Mouse (Mus musculus): ENCODE data around the gene Lman2. TPM values are rescaled to one million over a fixed set of nuclear protein-coding genes. Genes with fewer than 3 reads are reported as not detected.

The Lman2 gene
- 87.3 and 88.0 TPM in 2 replicates for polyA plus RNA-seq (2012; ENCODE audit: insufficient read depth, insufficient read length, missing spikeins)

GRCm38 (mm10) chr13:55362453-55363060 lies at the start of gene Lman2:
Gene Lman2, minus strand, starts transcription at chr13:55362783.
- Histone ChIP-seq H3K27ac (replicated peaks; ENCODE audit: low read depth, low read length) (peak within 1 kb of the TSS; percentile 90), H3K4me1 (ENCODE audit: control insufficient read depth, insufficient read depth, insufficient read length, low read length) (peaks cover 4% of the 10 kb centered on the region; the same call in 1 of the 2 replicates), H3K4me3 (ENCODE audit: insufficient read depth, low read depth, low read length) (peak within 1 kb of the TSS; percentile 75)

DNA sequence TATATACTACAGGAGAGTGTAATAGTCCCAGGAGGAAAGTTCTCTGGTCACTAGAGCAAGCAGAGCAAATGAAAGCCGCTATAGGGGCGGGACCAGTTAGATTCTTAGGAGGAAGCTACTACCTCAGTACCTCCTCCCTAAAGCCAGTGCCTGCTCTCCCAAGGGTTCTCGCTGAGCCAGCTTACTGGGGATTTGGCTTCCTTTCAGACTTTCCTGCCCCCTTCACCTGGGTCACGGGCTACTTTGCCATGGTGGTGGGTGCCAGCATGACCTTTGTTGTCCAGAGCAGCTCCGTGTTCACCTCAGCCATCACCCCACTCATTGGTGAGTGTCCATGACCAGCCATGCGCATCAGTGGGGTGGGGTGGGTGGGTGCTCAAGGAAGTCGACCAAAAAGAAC lies 49.2 kb upstream of the Lman2 start:
- Histone ChIP-seq H3K27ac (replicated peaks; ENCODE audit: low read depth, low read length) (no peak overlapping the region), H3K4me3 (ENCODE audit: insufficient read depth, low read depth, low read length) (no peak overlapping the region), H3K4me1 (ENCODE audit: control insufficient read depth, insufficient read depth, insufficient read length, low read length) (no peaks in the 10 kb centered on the region)

DNA sequence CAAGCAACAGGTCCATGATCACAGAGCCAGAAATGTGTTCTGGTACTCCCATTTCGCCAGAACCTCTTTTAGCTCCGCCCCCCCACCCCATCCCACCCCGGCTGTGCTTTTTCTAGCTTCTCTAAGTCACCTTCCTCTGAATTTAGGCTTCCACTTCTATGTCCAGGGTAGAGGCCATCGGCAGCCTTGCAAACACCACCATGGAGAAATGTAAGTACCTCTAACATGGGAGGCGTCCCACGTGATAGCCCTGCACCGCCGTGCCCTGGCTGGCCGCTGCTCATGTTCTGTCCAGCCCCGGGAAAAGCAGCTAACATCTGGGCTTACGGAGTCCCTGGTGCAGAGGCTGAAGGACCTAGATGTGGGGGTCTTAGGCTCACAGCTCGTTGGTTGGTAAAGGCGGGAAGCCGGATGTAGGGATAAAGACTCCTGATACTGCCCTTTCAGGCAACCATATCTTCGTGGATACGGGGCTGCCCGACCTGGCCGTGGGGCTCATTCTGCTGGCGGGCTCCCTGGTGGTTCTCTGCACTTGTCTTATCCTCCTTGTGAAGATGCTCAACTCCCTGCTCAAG lies 46.0 kb upstream of the Lman2 start:
- Histone ChIP-seq H3K4me3 (ENCODE audit: insufficient read depth, low read depth, low read length) (no peak overlapping the region), H3K4me1 (ENCODE audit: control insufficient read depth, insufficient read depth, insufficient read length, low read length) (no peaks in the 10 kb centered on the region), H3K27ac (replicated peaks; ENCODE audit: low read depth, low read length) (no peak overlapping the region)

- H3K27ac ChIP-seq (replicated peaks; ENCODE audit: low read depth, low read length), result no peak overlapping the region
- H3K4me1 ChIP-seq (ENCODE audit: control insufficient read depth, insufficient read depth, insufficient read length, low read length), result no peaks in the 10 kb centered on the region
- H3K4me3 ChIP-seq (ENCODE audit: insufficient read depth, low read depth, low read length), result no peak overlapping the region
These were observed 44.8 kb upstream of the Lman2 start for GRCm38 (mm10) chr13:55407341-55407740.

- Histone ChIP-seq H3K4me3 (ENCODE audit: insufficient read depth, low read depth, low read length) (no peak overlapping the region), H3K27ac (replicated peaks; ENCODE audit: low read depth, low read length) (no peak overlapping the region), H3K4me1 (ENCODE audit: control insufficient read depth, insufficient read depth, insufficient read length, low read length) (no peaks in the 10 kb centered on the region)
These were observed 43.3 kb upstream of the Lman2 start for GRCm38 (mm10) chr13:55405783-55406390.

DNA sequence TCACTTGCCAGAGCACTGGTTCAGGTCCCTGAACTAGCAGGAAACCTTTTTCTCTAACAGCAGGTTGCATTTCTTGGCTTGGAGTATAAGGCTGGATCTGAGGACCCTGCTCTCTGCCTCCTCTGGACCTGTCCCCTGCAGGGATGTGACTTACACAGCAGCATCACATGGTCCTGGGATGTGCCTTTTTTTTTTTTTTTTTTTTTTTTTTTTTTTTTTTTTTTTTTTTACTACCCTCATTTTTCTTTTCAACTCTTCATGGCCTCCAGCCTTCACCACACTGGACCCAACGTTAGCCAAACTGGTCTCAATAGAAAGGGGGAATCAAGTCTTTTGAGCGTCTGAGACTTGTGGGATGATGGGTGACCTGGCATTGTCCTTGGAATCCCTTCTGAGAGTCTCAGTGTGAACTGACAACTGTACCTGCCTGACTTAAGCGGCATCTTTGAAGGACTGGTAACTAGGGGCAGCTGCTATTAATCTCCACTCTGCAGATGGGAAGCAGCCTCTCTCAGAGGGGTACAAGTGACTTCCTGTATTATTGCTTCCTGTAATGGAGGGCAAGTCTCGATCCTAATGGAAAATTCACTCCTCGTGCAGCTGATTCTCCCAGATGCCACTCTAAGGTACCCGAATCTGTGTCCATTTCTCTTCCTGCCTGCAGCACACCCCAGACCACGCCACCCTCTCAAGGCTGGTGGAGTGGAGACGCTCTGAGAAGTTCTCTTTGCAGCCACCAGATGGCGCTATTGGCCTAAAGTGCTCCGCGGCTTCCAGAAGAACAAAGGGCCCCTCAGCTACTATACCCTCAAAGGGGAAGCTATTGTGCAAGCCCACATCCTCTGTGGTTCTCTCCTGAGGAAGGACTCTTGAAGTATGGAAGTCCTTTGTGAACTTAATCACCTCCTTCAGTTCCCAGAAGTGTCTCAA lies 42.5 kb upstream of the Lman2 start:
- H3K4me3 ChIP-seq (ENCODE audit: insufficient read depth, low read depth, low read length), result no peak overlapping the region
- H3K27ac ChIP-seq (replicated peaks; ENCODE audit: low read depth, low read length), result no peak overlapping the region
- no peaks in the 10 kb centered on the region for H3K4me1 ChIP-seq (ENCODE audit: control insufficient read depth, insufficient read depth, insufficient read length, low read length)

- no peak overlapping the region for H3K4me3 ChIP-seq (ENCODE audit: insufficient read depth, low read depth, low read length)
- no peaks in the 10 kb centered on the region for H3K4me1 ChIP-seq (ENCODE audit: control insufficient read depth, insufficient read depth, insufficient read length, low read length)
- no peak overlapping the region for H3K27ac ChIP-seq (replicated peaks; ENCODE audit: low read depth, low read length)
These were observed 41.6 kb upstream of the Lman2 start for GRCm38 (mm10) chr13:55403935-55404852.

- Histone ChIP-seq H3K27ac (replicated peaks; ENCODE audit: low read depth, low read length) (no peak overlapping the region), H3K4me1 (ENCODE audit: control insufficient read depth, insufficient read depth, insufficient read length, low read length) (no peaks in the 10 kb centered on the region), H3K4me3 (ENCODE audit: insufficient read depth, low read depth, low read length) (no peak overlapping the region)
These were observed 40.7 kb upstream of the Lman2 start for GRCm38 (mm10) chr13:55403266-55403665.

- no peak overlapping the region for H3K4me3 ChIP-seq (ENCODE audit: insufficient read depth, low read depth, low read length)
- no peak overlapping the region for H3K27ac ChIP-seq (replicated peaks; ENCODE audit: low read depth, low read length)
These were observed 37.4 kb upstream of the Lman2 start for GRCm38 (mm10) chr13:55400039-55400346.

GRCm38 (mm10) chr13:55399300-55400038 lies 36.9 kb upstream of the Lman2 start:
- no peaks in the 10 kb centered on the region for H3K4me1 ChIP-seq (ENCODE audit: control insufficient read depth, insufficient read depth, insufficient read length, low read length)
- no peak overlapping the region for H3K4me3 ChIP-seq (ENCODE audit: insufficient read depth, low read depth, low read length)
- H3K27ac ChIP-seq (replicated peaks; ENCODE audit: low read depth, low read length), result no peak overlapping the region

More at GRCm38 (mm10) chr13:55400039-55400346, 37.4 kb upstream of the Lman2 start:
- no peaks in the 10 kb centered on the region for H3K4me1 ChIP-seq (ENCODE audit: control insufficient read depth, insufficient read depth, insufficient read length, low read length)

DNA sequence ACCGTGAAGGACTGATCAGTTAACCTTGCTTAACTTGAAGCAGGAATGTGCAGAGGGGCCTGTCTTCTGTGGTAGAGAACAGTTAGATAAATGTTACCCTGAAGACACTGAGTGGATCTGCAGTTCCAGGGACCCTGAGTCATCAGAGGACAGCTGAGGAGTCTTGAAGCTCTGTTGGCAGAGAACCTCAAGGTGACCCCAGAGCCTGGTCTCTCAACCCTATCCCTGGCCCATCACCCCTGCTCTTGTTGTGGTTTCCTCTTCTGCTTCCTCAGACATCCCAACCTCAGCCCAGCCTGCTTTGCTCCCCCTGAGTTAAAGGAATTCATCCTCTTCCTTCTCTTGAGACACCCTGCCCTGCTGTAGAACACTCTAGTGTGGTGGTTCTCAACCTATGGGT lies 35.5 kb upstream of the Lman2 start, which contains the start of gene Slc34a1:
TSS of gene Slc34a1 (plus strand) at position 100 of the 400 bp plus-strand sequence.
- H3K27ac ChIP-seq (replicated peaks; ENCODE audit: low read depth, low read length), result no peak within 1 kb of the TSS
- H3K4me3 ChIP-seq (ENCODE audit: insufficient read depth, low read depth, low read length), result no peak within 1 kb of the TSS
- no peaks in the 10 kb centered on the region for H3K4me1 ChIP-seq (ENCODE audit: control insufficient read depth, insufficient read depth, insufficient read length, low read length)

GRCm38 (mm10) chr13:55392933-55393332 lies 30.4 kb upstream of the Lman2 start:
- Histone ChIP-seq H3K4me3 (ENCODE audit: insufficient read depth, low read depth, low read length) (no peak overlapping the region), H3K27ac (replicated peaks; ENCODE audit: low read depth, low read length) (no peak overlapping the region), H3K4me1 (ENCODE audit: control insufficient read depth, insufficient read depth, insufficient read length, low read length) (no peaks in the 10 kb centered on the region)

GRCm38 (mm10) chr13:55391626-55392029 lies 29.0 kb upstream of the Lman2 start:
- H3K27ac ChIP-seq (replicated peaks; ENCODE audit: low read depth, low read length), result no peak overlapping the region

GRCm38 (mm10) chr13:55390644-55391043 lies 28.1 kb upstream of the Lman2 start:
- Histone ChIP-seq H3K27ac (replicated peaks; ENCODE audit: low read depth, low read length) (no peak overlapping the region), H3K4me3 (ENCODE audit: insufficient read depth, low read depth, low read length) (no peak overlapping the region), H3K4me1 (ENCODE audit: control insufficient read depth, insufficient read depth, insufficient read length, low read length) (no peaks in the 10 kb centered on the region)

More at GRCm38 (mm10) chr13:55391626-55392029, 29.0 kb upstream of the Lman2 start:
- no peaks in the 10 kb centered on the region for H3K4me1 ChIP-seq (ENCODE audit: control insufficient read depth, insufficient read depth, insufficient read length, low read length)
- no peak overlapping the region for H3K4me3 ChIP-seq (ENCODE audit: insufficient read depth, low read depth, low read length)

Measured in brown adipose tissue, adult 24 weeks (tissue).